Mouse (Mus musculus) small intestine, adult 2 months (tissue): Measurements from ENCODE around the gene Ppfibp1.

Experiments used
- CTCF ChIP-seq: fragments of 200-500 bp; IDR thresholded peaks from 2 replicates; pipeline ENCODE4 v1.5.1; 2012; ENCODE audit warnings: low read depth, mild to moderate bottlenecking, control low read depth, inconsistent platforms, low read length, moderate library complexity, mixed read lengths; ENCODE audit not compliant: insufficient replicate concordance, insufficient read length; ENCODE audit errors: extremely low read depth
- POLR2A ChIP-seq: fragments of 200-500 bp; IDR thresholded peaks from 2 replicates; pipeline ENCODE4 v1.6.1; 2012; ENCODE audit warnings: low read depth, mild to moderate bottlenecking, control low read depth, inconsistent platforms, low read length, moderate library complexity

GRCm38 (mm10) chr6:146950454-146950832, 62.2 kb downstream of the Ppfibp1 start:
- TF ChIP-seq CTCF, result no peak
- no peak for TF ChIP-seq POLR2A
